Comparison of ENCODE assay signal across 10 mouse cellular contexts in genomic region chr8:108481167-108481815, GRCm38 (mm10).
DNase-seq lines count a peak whose midpoint lies in the region; ATAC-seq and TF ChIP-seq lines count a peak whose summit lies in the region.
"Had no signal": no experiment of that assay in that cellular context is flagged by ENCODE, and none has a peak within 500 bp of the region (broad histone marks: within the 10 kb centered on the region; RNA-seq: fewer than 3 reads in every experiment).

No protein-coding gene starts in this region.

- DNase-seq in heart, embryonic 10.5 days (ENCODE audit: low spot score), result no peak
- no peak for DNase-seq in heart, adult 18-20 months
- peak; percentile 95 for DNase-seq in brain, embryonic 14.5 days (ENCODE audit: low read depth)
- peak; percentile 67 for DNase-seq in forelimb bud, embryonic 11.5 days (ENCODE audit: low read depth, low spot score)
- no peak for DNase-seq in frontal cortex, postnatal 10 days (ENCODE audit: low spot score in 2 of 2)
- DNase-seq in cerebellum, adult 9-11 months, result no peak
- no peak for DNase-seq in frontal cortex, postnatal 25 days (ENCODE audit: low spot score in 2 of 2)
- DNase-seq: layer of hippocampus, postnatal 36 days had no signal

- H3K27ac ChIP-seq in heart, embryonic 10.5 days, result peak overlapping the region; percentile 64
- H3K27ac ChIP-seq in midbrain, embryonic 13.5 days, result peak overlapping the region; percentile 97

- H3K9ac ChIP-seq in midbrain, embryonic 13.5 days (replicated peaks), result peak overlapping the region; percentile 32; the same call in 1 of the 2 replicates

- TF ChIP-seq CTCF in brain, embryonic 14.5 days (IDR thresholded peaks at IDR 0.05; ENCODE audit: borderline replicate concordance, extremely low read depth, insufficient read depth, insufficient read length), result no peak

- H3K36me3 ChIP-seq in heart, embryonic 10.5 days, result no peaks in the 10 kb centered on the region
- H3K36me3 ChIP-seq in midbrain, embryonic 13.5 days, result no peaks in the 10 kb centered on the region

- no peak for TF ChIP-seq POLR2A in brain, embryonic 14.5 days (IDR thresholded peaks at IDR 0.05; ENCODE audit: borderline replicate concordance, extremely low read depth, insufficient read depth, insufficient read length, poor library complexity, severe bottlenecking)

- peak; percentile 98 for ATAC-seq in midbrain, embryonic 13.5 days
- ATAC-seq: Patski had no signal

- H3K4me3 ChIP-seq in heart, embryonic 10.5 days, result no peak overlapping the region
- no peak overlapping the region for H3K4me3 ChIP-seq in midbrain, embryonic 13.5 days (replicated peaks)

- no peaks in the 10 kb centered on the region for H3K27me3 ChIP-seq in heart, embryonic 10.5 days (ENCODE audit: insufficient read depth, poor library complexity, severe bottlenecking)
- H3K27me3 ChIP-seq in midbrain, embryonic 13.5 days, result no peaks in the 10 kb centered on the region
- H3K27me3 ChIP-seq: Patski had no signal

- H3K9me3 ChIP-seq in heart, embryonic 10.5 days, result no peaks in the 10 kb centered on the region
- H3K9me3 ChIP-seq in midbrain, embryonic 13.5 days, result no peaks in the 10 kb centered on the region

- no peak overlapping the region for H3K4me2 ChIP-seq in midbrain, embryonic 13.5 days (replicated peaks)

- WGBS in heart, embryonic 10.5 days, result 34% methylated on average over 11 of the region's 11 CpGs
- WGBS in midbrain, embryonic 13.5 days, result 21% methylated on average over 11 of the region's 11 CpGs

- peaks cover 19% of the 10 kb centered on the region for H3K4me1 ChIP-seq in heart, embryonic 10.5 days
- peaks cover 37% of the 10 kb centered on the region for H3K4me1 ChIP-seq in midbrain, embryonic 13.5 days (replicated peaks)

Comparison
In these comparisons a context has a peak if more than half of its experiments do, and no peak if none do; other contexts are left out.
1. DNase-seq: peak in brain, embryonic 14.5 days (single experiment) and forelimb bud, embryonic 11.5 days (single experiment); none in heart, embryonic 10.5 days (single experiment), heart, adult 18-20 months (0 of 2), frontal cortex, postnatal 10 days (0 of 2), cerebellum, adult 9-11 months (single experiment) and frontal cortex, postnatal 25 days (0 of 2).